ENCODE assay signal across 8 mouse cellular contexts in genomic region chr9:64736076-64736638, GRCm38 (mm10). TPM values are rescaled to one million over a fixed set of nuclear protein-coding genes. Genes with fewer than 3 reads are reported as not detected.
DNase-seq lines count a peak whose midpoint lies in the region; ATAC-seq and TF ChIP-seq lines count a peak whose summit lies in the region.

No protein-coding gene starts in this region.

- peaks cover 3% of the 10 kb centered on the region for H3K4me1 ChIP-seq in thymus, adult 2 months (replicated peaks; ENCODE audit: control insufficient read depth, insufficient read depth, low read length)
- 0 out of 2 replicates have a peak, but pooled peaks cover 5% of the 10 kb centered on the region for H3K4me1 ChIP-seq in embryonic facial prominence, embryonic 15.5 days
- 0 out of 2 replicates have a peak, but pooled peaks cover 4% of the 10 kb centered on the region for H3K4me1 ChIP-seq in intestine, embryonic 16.5 days (ENCODE audit: control insufficient read depth, insufficient read depth, low read length)
- peaks cover 7% of the 10 kb centered on the region for H3K4me1 ChIP-seq in midbrain, embryonic 15.5 days

- ATAC-seq in embryonic facial prominence, embryonic 15.5 days (ENCODE audit: insufficient number of reproducible peaks, low FRiP score, low TSS enrichment, low read depth): no peak
- no peak for ATAC-seq in intestine, embryonic 16.5 days
- ATAC-seq in midbrain, embryonic 15.5 days (replicated peaks): no peak

- peak overlapping the region; percentile 71 for H3K4me3 ChIP-seq in thymus, adult 2 months (ENCODE audit: control insufficient read depth, insufficient read depth, low read length)
- peak overlapping the region; percentile 66 for H3K4me3 ChIP-seq in embryonic facial prominence, embryonic 15.5 days (replicated peaks)
- H3K4me3 ChIP-seq in intestine, embryonic 16.5 days (ENCODE audit: low read length): peak overlapping the region; percentile 99
- peak overlapping the region; percentile 81 for H3K4me3 ChIP-seq in midbrain, embryonic 15.5 days

- TF ChIP-seq CTCF in thymus, adult 2 months (IDR thresholded peaks at IDR 0.05; ENCODE audit: borderline replicate concordance, control insufficient read depth, extremely low read depth, insufficient read depth, low read length, poor library complexity): no peak

- WGBS in thymus, adult 2 months: 9% methylated on average over 9 of the region's 9 CpGs
- WGBS in embryonic facial prominence, embryonic 15.5 days: 10% methylated on average over 9 of the region's 9 CpGs
- 8% methylated on average over 9 of the region's 9 CpGs for WGBS in intestine, embryonic 16.5 days
- WGBS in midbrain, embryonic 15.5 days: 12% methylated on average over 9 of the region's 9 CpGs

- H3K36me3 ChIP-seq in thymus, adult 2 months (ENCODE audit: control insufficient read depth, insufficient read depth, low read length): no peaks in the 10 kb centered on the region
- H3K36me3 ChIP-seq in embryonic facial prominence, embryonic 15.5 days: no peaks in the 10 kb centered on the region
- no peaks in the 10 kb centered on the region for H3K36me3 ChIP-seq in intestine, embryonic 16.5 days (ENCODE audit: control insufficient read depth, insufficient read depth, low read length)
- no peaks in the 10 kb centered on the region for H3K36me3 ChIP-seq in midbrain, embryonic 15.5 days (replicated peaks)

- no peaks in the 10 kb centered on the region for H3K27me3 ChIP-seq in thymus, adult 2 months (ENCODE audit: control insufficient read depth, insufficient read depth, low read length)
- no peaks in the 10 kb centered on the region for H3K27me3 ChIP-seq in embryonic facial prominence, embryonic 15.5 days
- no peaks in the 10 kb centered on the region for H3K27me3 ChIP-seq in intestine, embryonic 16.5 days (replicated peaks; ENCODE audit: control insufficient read depth, insufficient read depth, low read length)
- H3K27me3 ChIP-seq in midbrain, embryonic 15.5 days (replicated peaks): no peaks in the 10 kb centered on the region

- no peak for TF ChIP-seq POLR2A in thymus, adult 2 months (IDR thresholded peaks at IDR 0.05; ENCODE audit: control insufficient read depth, extremely low read depth, insufficient read depth, low read length, poor library complexity)

- H3K9me3 ChIP-seq in embryonic facial prominence, embryonic 15.5 days (replicated peaks): no peaks in the 10 kb centered on the region
- no peaks in the 10 kb centered on the region for H3K9me3 ChIP-seq in intestine, embryonic 16.5 days (ENCODE audit: control insufficient read depth, low read length)
- no peaks in the 10 kb centered on the region for H3K9me3 ChIP-seq in midbrain, embryonic 15.5 days

- H3K9ac ChIP-seq in embryonic facial prominence, embryonic 15.5 days: peak overlapping the region; percentile 73
- peak overlapping the region; percentile 95 for H3K9ac ChIP-seq in intestine, embryonic 16.5 days (ENCODE audit: low read depth, low read length)
- H3K9ac ChIP-seq in midbrain, embryonic 15.5 days: peak overlapping the region; percentile 86

- no peak for DNase-seq in thymus, adult 2 months
- DNase-seq in thymus, postnatal 4 days: no peak
- DNase-seq in frontal cortex, postnatal 25 days (ENCODE audit: low spot score in 2 of 2): no peak
- no peak for DNase-seq in kidney, adult 18-20 months
- DNase-seq in yolk sac, embryonic 10.5 days (ENCODE audit: low spot score): no peak

- peak overlapping the region; percentile 67 for H3K4me2 ChIP-seq in embryonic facial prominence, embryonic 15.5 days (replicated peaks)
- H3K4me2 ChIP-seq in intestine, embryonic 16.5 days (ENCODE audit: low read depth, low read length): peak overlapping the region; percentile 75
- peak overlapping the region; percentile 81 for H3K4me2 ChIP-seq in midbrain, embryonic 15.5 days

- no peak overlapping the region for H3K27ac ChIP-seq in thymus, adult 2 months (ENCODE audit: control insufficient read depth, insufficient read depth, low read length)
- H3K27ac ChIP-seq in embryonic facial prominence, embryonic 15.5 days (replicated peaks): peak overlapping the region; percentile 92
- peak overlapping the region; percentile 96 for H3K27ac ChIP-seq in intestine, embryonic 16.5 days (ENCODE audit: low read length)
- H3K27ac ChIP-seq in midbrain, embryonic 15.5 days: peak overlapping the region; percentile 95

RNA-seq across cellular contexts. Expression of gene Rab11a, which starts 1.4 kb away (rescaled TPM):
- polyA plus RNA-seq in thymus, adult 2 months (2012; rRNA removed): 50.1 and 60.1 TPM in 2 replicates
- polyA plus RNA-seq in embryonic facial prominence, embryonic 15.5 days (2015; fragmentation: Nextera tagmentation; extraction: Ambion mirVana): 388 and 415 TPM in 2 replicates
- polyA plus RNA-seq in intestine, embryonic 16.5 days (2015; fragmentation: Nextera tagmentation; extraction: Ambion mirVana): 645 and 812 TPM in 2 replicates
- 401 and 402 TPM in 2 replicates for polyA plus RNA-seq in midbrain, embryonic 15.5 days (2015; fragmentation: Nextera tagmentation; extraction: Ambion mirVana)
